Mouse (Mus musculus): ENCODE data around the gene Kdr.

- no peak for TF ChIP-seq CTCF (IDR thresholded peaks at IDR 0.05; ENCODE audit: low read depth, low read length)
- TF ChIP-seq POLR2A (IDR thresholded peaks at IDR 0.05; ENCODE audit: borderline replicate concordance, low read depth, low read length), result no peak
These were observed 24.0 kb downstream of the Kdr start for GRCm38 (mm10) chr5:75954218-75954617.
